Mouse (Mus musculus) MEL (cell line): ENCODE results near the gene Fstl5.

Experiments used
- CTCF ChIP-seq, 3 experiments: IDR thresholded peaks in 2 of 3; conservative IDR thresholded peaks in 1 of 3; 2 replicates each; pipeline ENCODE4 v1.5.1; 2011 to 2012; ENCODE audit warnings: low read length in 3 of 3, low read depth in 2 of 3, mild to moderate bottlenecking in 2 of 3, improper control_type of control experiment in 1 of 3, inconsistent platforms in 1 of 3, mixed read lengths in 1 of 3, moderate library complexity in 1 of 3; ENCODE audit not compliant: control insufficient read depth in 1 of 3, insufficient read depth in 1 of 3, poor library complexity in 1 of 3, severe bottlenecking in 1 of 3
- EP300 ChIP-seq, 2 experiments: IDR thresholded peaks; 2 replicates each; pipeline ENCODE4 v1.6.1; 2011; ENCODE audit warnings: improper control_type of control experiment in 2 of 2, low read length in 2 of 2, low read depth in 1 of 2, mild to moderate bottlenecking in 1 of 2
- GATA1 ChIP-seq: IDR thresholded peaks from 2 replicates; pipeline ENCODE4 v1.6.1; 2011; ENCODE audit warnings: low read depth, low read length, improper control_type of control experiment
- MAFK ChIP-seq: IDR thresholded peaks from 2 replicates; pipeline ENCODE4 v1.6.1; 2011; ENCODE audit warnings: low read depth, mild to moderate bottlenecking, low read length, improper control_type of control experiment, borderline replicate concordance
- MAZ ChIP-seq: IDR thresholded peaks from 2 replicates; pipeline ENCODE4 v1.6.1; 2012; ENCODE audit warnings: low read depth, mild to moderate bottlenecking, inconsistent platforms, low read length, improper control_type of control experiment
- MEF2A ChIP-seq: IDR thresholded peaks from 2 replicates; pipeline ENCODE4 v1.6.1; 2014; ENCODE audit warnings: low read depth, mild to moderate bottlenecking, inconsistent platforms, low read length, improper control_type of control experiment; ENCODE audit not compliant: poor library complexity, insufficient replicate concordance, severe bottlenecking; ENCODE audit errors: extremely low read depth
- POLR2A ChIP-seq, 2 experiments: IDR thresholded peaks; 2 replicates each; pipeline ENCODE4 v1.6.1; 2011 to 2012; ENCODE audit warnings: low read length in 2 of 2, mild to moderate bottlenecking in 2 of 2, control low read depth in 1 of 2, improper control_type of control experiment in 1 of 2, low read depth in 1 of 2, moderate library complexity in 1 of 2; ENCODE audit not compliant: control insufficient read depth in 1 of 2, insufficient read depth in 1 of 2, poor library complexity in 1 of 2
- POLR2AphosphoS2 ChIP-seq: IDR thresholded peaks from 2 replicates; pipeline ENCODE4 v1.6.1; 2011; ENCODE audit warnings: low read length, improper control_type of control experiment
- RAD21 ChIP-seq: IDR thresholded peaks from 2 replicates; pipeline ENCODE4 v1.6.1; 2011; ENCODE audit warnings: mild to moderate bottlenecking, low read depth, low read length, improper control_type of control experiment
- RCOR1 ChIP-seq: IDR thresholded peaks from 2 replicates; pipeline ENCODE4 v1.6.1; 2012; ENCODE audit warnings: low read depth, mild to moderate bottlenecking, inconsistent platforms, low read length, improper control_type of control experiment
- SIN3A ChIP-seq: IDR thresholded peaks from 2 replicates; pipeline ENCODE4 v1.6.1; 2012; ENCODE audit warnings: low read length, improper control_type of control experiment, inconsistent platforms
- ZNF384 ChIP-seq: IDR thresholded peaks from 2 replicates; pipeline ENCODE4 v1.6.1; 2012; ENCODE audit warnings: low read depth, mild to moderate bottlenecking, inconsistent platforms, low read length, improper control_type of control experiment

GRCm38 (mm10) chr3:76367000-76367399 lies 292.9 kb downstream of the Fstl5 start:
- TF ChIP-seq ZNF384 = no peak
- TF ChIP-seq SIN3A = no peak
- TF ChIP-seq MEF2A = no peak
- TF ChIP-seq POLR2A (IDR thresholded peaks at IDR 0.05; ENCODE audit: control insufficient read depth in 1 of 2, insufficient read depth in 1 of 2, low read depth in 1 of 2, low read length in 2 of 2, poor library complexity in 1 of 2) = no peak
- TF ChIP-seq CTCF (IDR thresholded peaks at IDR 0.05 in 2 of 3, conservative IDR thresholded peaks at IDR 0.05 in 1 of 3; ENCODE audit: control insufficient read depth in 1 of 3, insufficient read depth in 1 of 3, low read depth in 2 of 3, low read length in 3 of 3, poor library complexity in 1 of 3, severe bottlenecking in 1 of 3) = no peak
- no peak for TF ChIP-seq RAD21
- no peak for TF ChIP-seq POLR2AphosphoS2
- TF ChIP-seq RCOR1 = no peak
- no peak for TF ChIP-seq GATA1
- TF ChIP-seq EP300 (IDR thresholded peaks at IDR 0.05; ENCODE audit: low read depth in 1 of 2, low read length in 2 of 2) = no peak
- no peak for TF ChIP-seq MAZ
- TF ChIP-seq MAFK = no peak
